8 mouse cellular contexts compared by ENCODE assay signal in the genomic region with DNA sequence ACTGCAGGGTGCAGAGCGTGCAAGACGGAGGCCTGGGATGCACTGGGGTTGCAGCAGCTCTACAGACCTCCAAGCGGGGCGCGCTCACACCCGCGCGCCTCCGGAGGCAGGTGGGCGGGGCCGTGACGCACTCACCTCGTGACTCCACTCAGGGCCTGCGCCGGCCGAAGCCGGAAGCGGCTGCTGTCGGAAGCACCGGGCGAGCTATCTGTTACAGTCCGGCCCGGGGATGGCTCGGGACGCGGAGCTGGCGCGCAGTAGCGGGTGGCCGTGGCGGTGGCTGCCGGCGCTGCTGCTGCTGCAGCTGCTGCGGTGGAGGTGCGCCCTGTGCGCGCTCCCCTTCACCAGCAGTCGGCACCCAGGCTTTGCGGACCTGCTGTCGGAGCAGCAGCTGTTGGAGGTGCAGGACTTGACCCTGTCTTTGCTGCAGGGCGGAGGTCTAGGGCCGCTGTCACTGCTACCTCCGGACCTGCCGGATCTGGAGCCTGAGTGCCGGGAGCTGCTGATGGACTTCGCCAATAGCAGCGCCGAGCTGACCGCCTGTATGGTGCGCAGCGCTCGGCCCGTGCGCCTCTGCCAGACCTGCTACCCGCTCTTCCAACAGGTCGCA.
DNase-seq lines count a peak whose midpoint lies in the region; ATAC-seq lines count a peak whose summit lies in the region.

No protein-coding gene starts in this region.

- 0 out of 2 replicates have a peak, but pooled peaks cover 3% of the 10 kb centered on the region for H3K27me3 ChIP-seq in hindbrain, embryonic 13.5 days

- peak overlapping the region; percentile 88 for H3K27ac ChIP-seq in hindbrain, embryonic 13.5 days

- peaks cover 18% of the 10 kb centered on the region for H3K4me1 ChIP-seq in hindbrain, embryonic 13.5 days (replicated peaks)

- DNase-seq in Muller cell, postnatal 12 days (ENCODE audit: inconsistent ontology term): peak; percentile 94
- DNase-seq in cerebellum, adult 9-11 months: peak; percentile 89
- peak; percentile 85 to 90 for DNase-seq in frontal cortex, postnatal 10 days (ENCODE audit: low spot score in 2 of 2)
- peak; percentile 83 to 89 for DNase-seq in layer of hippocampus, postnatal 25 days (ENCODE audit: extremely low spot score in 1 of 2, low spot score in 1 of 2)
- peak; percentile 92 for DNase-seq in lung, postnatal 25 days (ENCODE audit: low spot score)
- peak; percentile 92 for DNase-seq in retina, embryonic 14.5 days (ENCODE audit: low spot score)
- peak; percentile 97 for DNase-seq in thymus, postnatal 4 days

- peak; percentile 99 for ATAC-seq in hindbrain, embryonic 13.5 days (ENCODE audit: low FRiP score)

- peak overlapping the region; percentile 94 for H3K9ac ChIP-seq in hindbrain, embryonic 13.5 days

- no peaks in the 10 kb centered on the region for H3K9me3 ChIP-seq in hindbrain, embryonic 13.5 days

- H3K36me3 ChIP-seq in hindbrain, embryonic 13.5 days: peaks cover 6% of the 10 kb centered on the region

- H3K4me2 ChIP-seq in hindbrain, embryonic 13.5 days: peak overlapping the region; percentile 71

- under 1% methylated on average over 56 of the region's 56 CpGs for WGBS in hindbrain, embryonic 13.5 days

- H3K4me3 ChIP-seq in hindbrain, embryonic 13.5 days: peak overlapping the region; percentile 98

Comparison
In these comparisons a context has a peak if more than half of its experiments do, and no peak if none do; other contexts are left out.
1. Peak in every context shown above with its lines: DNase-seq, ATAC-seq, H3K4me3 ChIP-seq and H3K27ac ChIP-seq.